Mouse (Mus musculus): ENCODE data around the gene Tox2.
A peak's percentile ranks its signal among the peaks of the same experiment; 100 is the strongest.

Tox2 gene

GRCm38 (mm10) chr2:163261362-163262054 lies 58.6 kb downstream of the Tox2 start:
- DNase-seq: no peak

GRCm38 (mm10) chr2:163262055-163262420 lies 59.1 kb downstream of the Tox2 start:
- DNase-seq: no peak

- no peak for DNase-seq
Observed at GRCm38 (mm10) chr2:163267097-163267496, 64.2 kb downstream of the Tox2 start.

GRCm38 (mm10) chr2:163271581-163272492 lies 68.9 kb downstream of the Tox2 start:
- no peak for DNase-seq

GRCm38 (mm10) chr2:163273815-163274214 lies 70.9 kb downstream of the Tox2 start:
- DNase-seq: no peak

- no peak for DNase-seq
Observed at GRCm38 (mm10) chr2:163275986-163276385, 73.1 kb downstream of the Tox2 start.

- DNase-seq: no peak
Observed at GRCm38 (mm10) chr2:163277979-163278378, 75.1 kb downstream of the Tox2 start.

GRCm38 (mm10) chr2:163280636-163281322 lies 77.9 kb downstream of the Tox2 start:
- DNase-seq: no peak

- DNase-seq: no peak
Observed at GRCm38 (mm10) chr2:163284856-163285255, 81.9 kb downstream of the Tox2 start.

- no peak for DNase-seq
Observed at GRCm38 (mm10) chr2:163285335-163285734, 82.4 kb downstream of the Tox2 start.

- DNase-seq: no peak
Observed at GRCm38 (mm10) chr2:163285762-163286161, 82.8 kb downstream of the Tox2 start.

- peak; percentile 29 to 33 for DNase-seq
Observed at GRCm38 (mm10) chr2:163288881-163289379, 86.0 kb downstream of the Tox2 start.

GRCm38 (mm10) chr2:163296999-163297630 lies 94.2 kb downstream of the Tox2 start:
- no peak for DNase-seq

GRCm38 (mm10) chr2:163300069-163301060 lies 97.4 kb downstream of the Tox2 start:
- DNase-seq: peak; percentile 15 to 40

- DNase-seq: no peak
Observed at GRCm38 (mm10) chr2:163301641-163302040, 98.7 kb downstream of the Tox2 start.

GRCm38 (mm10) chr2:163303037-163303436 lies 100.1 kb downstream of the Tox2 start:
- DNase-seq: no peak

- DNase-seq: no peak
Observed at GRCm38 (mm10) chr2:163309376-163309775, 106.5 kb downstream of the Tox2 start.

- no peak for DNase-seq
Observed at GRCm38 (mm10) chr2:163310163-163310688, 107.3 kb downstream of the Tox2 start.

- DNase-seq: no peak
Observed at GRCm38 (mm10) chr2:163317281-163317680, 114.4 kb downstream of the Tox2 start.

- DNase-seq: no peak
Observed at GRCm38 (mm10) chr2:163318777-163319176, 115.9 kb downstream of the Tox2 start.

GRCm38 (mm10) chr2:163323163-163323562 lies 120.2 kb downstream of the Tox2 start:
- DNase-seq: no peak
